Mouse (Mus musculus) brain, adult 2 months (tissue): ENCODE data around the gene Tcta.
"Not testable (repeated sequence)": the region's sequence is repeated elsewhere in the genome, so short reads cannot be mapped to it uniquely, and the experiment has no call there.

Experiments used
- DNase-seq: peaks from one replicate; pipeline ENCODE4 v3.0.0; 2011; ENCODE audit warnings: low read depth, low spot score

Gene Tcta

GRCm38 (mm10) chr9:108317572-108317971 lies 11.6 kb upstream of the Tcta start:
- DNase-seq, result no peak

GRCm38 (mm10) chr9:108308141-108308540 lies 2.2 kb upstream of the Tcta start:
- DNase-seq, result peak; percentile 29

- no peak for DNase-seq
Observed at GRCm38 (mm10) chr9:108307021-108307807, 1.3 kb upstream of the Tcta start.

GRCm38 (mm10) chr9:108306571-108306980 lies 616 bp upstream of the Tcta start:
- DNase-seq, result peak; percentile 77

- no peak for DNase-seq
Observed at GRCm38 (mm10) chr9:108305170-108305569, 790 bp downstream of the Tcta start.

GRCm38 (mm10) chr9:108304716-108305115 lies 1.2 kb downstream of the Tcta start:
- DNase-seq, result no peak

- DNase-seq, result no peak
Observed at GRCm38 (mm10) chr9:108301853-108302252, 4.1 kb downstream of the Tcta start.

GRCm38 (mm10) chr9:108296453-108297355 lies 9.3 kb downstream of the Tcta start, which contains the start of gene Amt:
Gene Amt (plus strand): TSS chr9:108296853.
- peak; percentile 38 for DNase-seq

GRCm38 (mm10) chr9:108290773-108291172 lies 15.2 kb downstream of the Tcta start:
- no peak for DNase-seq

- peak; percentile 99 for DNase-seq
Observed at GRCm38 (mm10) chr9:108290016-108290750, 15.8 kb downstream of the Tcta start, which contains the start of gene Nicn1. Gene Nicn1 (plus strand): TSS chr9:108290429.

GRCm38 (mm10) chr9:108289347-108289746 lies 16.6 kb downstream of the Tcta start:
- no peak for DNase-seq

- DNase-seq, result not testable (repeated sequence)
Observed at GRCm38 (mm10) chr9:108287526-108288238, 18.3 kb downstream of the Tcta start.

- DNase-seq, result peak; percentile 90
Observed at GRCm38 (mm10) chr9:108284410-108284809, 21.6 kb downstream of the Tcta start.

- DNase-seq, result no peak
Observed at GRCm38 (mm10) chr9:108280071-108280828, 25.7 kb downstream of the Tcta start.

GRCm38 (mm10) chr9:108278697-108279450 lies 27.1 kb downstream of the Tcta start:
- DNase-seq, result no peak

GRCm38 (mm10) chr9:108275331-108275659 lies 30.7 kb downstream of the Tcta start:
- DNase-seq, result no peak

- DNase-seq, result no peak
Observed at GRCm38 (mm10) chr9:108274476-108275330, 31.3 kb downstream of the Tcta start.

- DNase-seq, result no peak
Observed at GRCm38 (mm10) chr9:108273485-108273884, 32.5 kb downstream of the Tcta start.

GRCm38 (mm10) chr9:108272691-108273090 lies 33.3 kb downstream of the Tcta start:
- DNase-seq, result no peak
